Mouse (Mus musculus) G1E (cell line): ENCODE results near the gene Desi1. TPM values are rescaled to one million over a fixed set of nuclear protein-coding genes. Genes with fewer than 3 reads are reported as not detected.
A peak's percentile ranks its signal among the peaks of the same experiment; 100 is the strongest.

Experiments used
- ATAC-seq: 2 replicates; pipeline ENCODE4 v1.8.0; 2016; ENCODE audit warnings: mild to moderate bottlenecking; ENCODE audit not compliant: insufficient number of reproducible peaks, poor library complexity, low FRiP score, severe bottlenecking; ENCODE audit errors: extremely low read depth
- DNase-seq: peaks from one replicate; pipeline ENCODE4 v3.0.0; 2012; ENCODE audit warnings: low spot score
- H3K27me3 ChIP-seq: 2 replicates; pipeline ENCODE4 v1.6.1; 2012; ENCODE audit warnings: mild to moderate bottlenecking, low read length, inconsistent platforms; ENCODE audit not compliant: insufficient read depth
- H3K36me3 ChIP-seq: replicated peaks from 2 replicates; pipeline ENCODE3; 2012; ENCODE audit warnings: mild to moderate bottlenecking, inconsistent platforms
- H3K4me1 ChIP-seq: 2 replicates; pipeline ENCODE4 v1.6.1; 2012; ENCODE audit warnings: low read depth, low read length, inconsistent platforms, mixed read lengths; ENCODE audit not compliant: insufficient read depth
- H3K4me3 ChIP-seq: 2 replicates; pipeline ENCODE4 v1.5.1; 2012; ENCODE audit warnings: low read depth, mild to moderate bottlenecking, inconsistent platforms, low read length, moderate library complexity, mixed read lengths
- H3K9me3 ChIP-seq: replicated peaks from 2 replicates; pipeline ENCODE4 v1.6.1; 2012; ENCODE audit warnings: inconsistent platforms
- CTCF ChIP-seq: IDR thresholded peaks from 2 replicates; pipeline ENCODE4 v1.5.1; 2012; ENCODE audit warnings: low read depth, low read length, inconsistent platforms, mixed read lengths
- GATA1 ChIP-seq: IDR thresholded peaks from 2 replicates; pipeline ENCODE4 v1.6.1; 2012; ENCODE audit warnings: borderline replicate concordance, low read length, inconsistent platforms, mixed read lengths
- GATA2 ChIP-seq: IDR thresholded peaks from 2 replicates; pipeline ENCODE4 v1.6.1; 2012; ENCODE audit warnings: low read depth, low read length, inconsistent platforms, borderline replicate concordance
- POLR2AphosphoS5 ChIP-seq: IDR thresholded peaks from 2 replicates; pipeline ENCODE4 v1.6.1; 2012; ENCODE audit warnings: low read depth, low read length, inconsistent platforms; ENCODE audit not compliant: insufficient replicate concordance
- TAL1 ChIP-seq: conservative IDR thresholded peaks from 2 replicates; pipeline ENCODE4 v1.6.1; 2012; ENCODE audit warnings: low read depth, low read length, inconsistent platforms, mixed read lengths
- polyA plus RNA-seq: library from polyadenylated mRNA; stranded (reverse); fragments of >175 nt; gene quantifications from 2 replicates; pipeline ENCODE4 v1.2.3, GENCODE M21; 2012
- total RNA-seq, 2 experiments: library from RNA; stranded (forward) in 1 of 2; stranded (reverse) in 1 of 2; fragments of 200-1000 nt in 1 of 2; fragments of >200 nt in 1 of 2; fragmentation: Nextera tagmentation in 1 of 2; gene quantifications; 2 replicates each; pipeline ENCODE4 v1.2.3; 2014 to 2017

Desi1 gene
- total and polyA plus RNA-seq, 3 experiments = 6.1 to 60.0 (median 38.2) TPM

DNA sequence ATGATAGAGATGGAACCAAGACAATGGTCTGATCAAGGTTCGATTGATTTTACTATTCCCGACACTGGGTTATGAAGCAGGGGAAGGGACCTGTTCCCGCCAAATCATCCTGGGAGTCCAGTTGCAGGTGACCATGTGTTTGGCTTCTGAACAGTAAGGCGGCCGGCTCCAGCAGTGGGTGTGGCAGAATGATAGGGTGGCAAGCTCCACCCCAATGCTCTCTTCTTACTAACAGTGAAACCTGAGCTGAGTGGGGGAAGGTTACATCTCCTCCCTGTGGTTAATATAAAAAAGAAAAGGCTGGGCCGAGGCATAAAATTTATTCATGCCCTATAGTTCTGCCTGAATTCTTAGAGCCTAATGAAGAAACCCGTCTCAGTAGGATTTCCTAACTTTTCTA, 64.5 kb downstream of the Desi1 start:
- ATAC-seq (peak; percentile 28; the same call in 1 of the 2 replicates), DNase-seq (no peak)
- H3K4me3 ChIP-seq = no peak overlapping the region; the same call in 1 of the 2 replicates

GRCm38 (mm10) chr15:81968447-81968846, 65.2 kb downstream of the Desi1 start:
- Histone ChIP-seq H3K9me3 (no peaks in the 10 kb centered on the region), H3K4me1 (peaks cover 23% of the 10 kb centered on the region), H3K36me3 (no peaks in the 10 kb centered on the region), H3K27me3 (no peaks in the 10 kb centered on the region), H3K4me3 (no peak overlapping the region)
- no peak for ATAC-seq
- no peak for TF ChIP-seq TAL1
- no peak for TF ChIP-seq GATA1
- DNase-seq = no peak

More for the DNA sequence above, 64.5 kb downstream of the Desi1 start:
- Histone ChIP-seq H3K9me3 (no peaks in the 10 kb centered on the region), H3K36me3 (no peaks in the 10 kb centered on the region), H3K4me1 (peaks cover 23% of the 10 kb centered on the region), H3K27me3 (no peaks in the 10 kb centered on the region)
- TF ChIP-seq CTCF (no peak), GATA1 (no peak), POLR2AphosphoS5 (no peak), TAL1 (no peak), GATA2 (no peak)

- Histone ChIP-seq H3K4me3 (no peak overlapping the region), H3K9me3 (no peaks in the 10 kb centered on the region), H3K36me3 (no peaks in the 10 kb centered on the region), H3K4me1 (peaks cover 23% of the 10 kb centered on the region), H3K27me3 (no peaks in the 10 kb centered on the region)
- no peak for ATAC-seq
- TF ChIP-seq TAL1 (no peak), GATA1 (no peak), POLR2AphosphoS5 (no peak)
- no peak for DNase-seq
These were observed 65.8 kb downstream of the Desi1 start for GRCm38 (mm10) chr15:81967821-81968220.

GRCm38 (mm10) chr15:81966062-81966829, 67.4 kb downstream of the Desi1 start:
- Histone ChIP-seq H3K9me3 (no peaks in the 10 kb centered on the region), H3K27me3 (no peaks in the 10 kb centered on the region), H3K4me3 (no peak overlapping the region), H3K4me1 (peaks cover 27% of the 10 kb centered on the region), H3K36me3 (no peaks in the 10 kb centered on the region)
- ATAC-seq (no peak), DNase-seq (no peak)
- TF ChIP-seq POLR2AphosphoS5 (no peak), GATA1 (no peak), CTCF (no peak), TAL1 (no peak), GATA2 (no peak)

- Histone ChIP-seq H3K27me3 (no peaks in the 10 kb centered on the region), H3K36me3 (no peaks in the 10 kb centered on the region), H3K4me3 (no peak overlapping the region), H3K9me3 (no peaks in the 10 kb centered on the region), H3K4me1 (peaks cover 32% of the 10 kb centered on the region)
- no peak for DNase-seq
- no peak for ATAC-seq
- TF ChIP-seq POLR2AphosphoS5 = no peak
- no peak for TF ChIP-seq CTCF
- TF ChIP-seq GATA1 = no peak
- no peak for TF ChIP-seq TAL1
- no peak for TF ChIP-seq GATA2
These were observed 68.6 kb downstream of the Desi1 start for GRCm38 (mm10) chr15:81964980-81965545.

DNA sequence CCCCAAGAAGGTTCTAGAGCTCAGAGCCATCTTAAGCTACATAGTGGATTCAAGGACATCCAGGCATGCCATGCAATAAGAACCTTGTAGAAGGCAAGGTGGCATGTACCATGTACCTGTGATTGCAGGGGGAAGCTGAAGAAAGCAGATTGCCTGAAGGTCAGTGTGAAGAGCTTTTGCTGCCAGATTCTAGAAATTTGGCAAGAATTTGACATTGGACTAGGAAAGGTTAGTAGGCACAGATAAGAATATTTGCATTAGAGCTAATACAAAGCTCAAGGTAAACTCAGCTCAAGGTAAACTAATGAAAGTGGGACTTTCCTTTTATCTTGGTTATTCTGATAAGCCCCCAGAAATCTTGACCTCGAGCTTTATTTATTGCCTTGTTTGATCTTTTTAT, 69.4 kb downstream of the Desi1 start:
- Histone ChIP-seq H3K36me3 (peaks cover 3% of the 10 kb centered on the region), H3K4me3 (no peak overlapping the region), H3K4me1 (peaks cover 31% of the 10 kb centered on the region), H3K9me3 (no peaks in the 10 kb centered on the region), H3K27me3 (no peaks in the 10 kb centered on the region)
- DNase-seq (no peak), ATAC-seq (no peak)
- TF ChIP-seq TAL1 (no peak), GATA2 (no peak), CTCF (no peak), POLR2AphosphoS5 (no peak)
